Mouse (Mus musculus) gastrocnemius, adult 18-20 months (tissue): ENCODE data around the gene Flywch2. TPM values are rescaled to one million over a fixed set of nuclear protein-coding genes. Genes with fewer than 3 reads are reported as not detected.

Experiments used
- DNase-seq: peaks from one replicate; pipeline ENCODE4 v3.0.0; 2021; ENCODE audit warnings: low spot score
- total RNA-seq, 2 experiments: library from RNA; stranded (reverse); gene quantifications; 2 replicates each; pipeline ENCODE4 v1.2.3; 2021

The Flywch2 gene
- total RNA-seq, 2 experiments from 2014 or later: not detected

GRCm38 (mm10) chr17:23748631-23749391, 37.1 kb downstream of the Flywch2 start:
- peak; percentile 90 for DNase-seq

DNA sequence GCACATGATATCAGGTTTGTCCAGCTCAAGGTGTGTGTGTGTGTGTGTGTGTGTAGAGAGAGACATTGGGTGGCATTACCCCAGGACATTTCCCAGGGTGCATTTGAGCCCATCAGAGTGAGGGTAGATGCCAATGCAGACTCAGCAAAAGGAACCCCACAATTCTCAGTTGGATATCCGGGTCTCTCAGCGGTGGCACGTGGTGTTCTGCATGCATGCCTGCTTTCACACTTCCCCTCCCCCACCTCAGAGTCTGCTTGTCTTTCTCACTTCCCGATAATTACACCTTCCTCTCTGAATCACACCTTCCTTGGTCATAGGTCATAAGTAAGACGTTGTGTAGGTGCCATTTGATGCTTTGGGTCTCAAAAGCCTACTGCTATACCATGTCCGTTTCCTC, 37.9 kb downstream of the Flywch2 start:
- no peak for DNase-seq

GRCm38 (mm10) chr17:23747471-23747870, 38.4 kb downstream of the Flywch2 start:
- no peak for DNase-seq

GRCm38 (mm10) chr17:23746767-23747166, 39.1 kb downstream of the Flywch2 start:
- DNase-seq: no peak

- no peak for DNase-seq
Observed at GRCm38 (mm10) chr17:23746311-23746710, 39.6 kb downstream of the Flywch2 start.

- no peak for DNase-seq
Observed at GRCm38 (mm10) chr17:23745301-23746251, 40.3 kb downstream of the Flywch2 start, which contains the start of gene Kremen2. Gene Kremen2, minus strand, starts transcription at chr17:23745833.

DNA sequence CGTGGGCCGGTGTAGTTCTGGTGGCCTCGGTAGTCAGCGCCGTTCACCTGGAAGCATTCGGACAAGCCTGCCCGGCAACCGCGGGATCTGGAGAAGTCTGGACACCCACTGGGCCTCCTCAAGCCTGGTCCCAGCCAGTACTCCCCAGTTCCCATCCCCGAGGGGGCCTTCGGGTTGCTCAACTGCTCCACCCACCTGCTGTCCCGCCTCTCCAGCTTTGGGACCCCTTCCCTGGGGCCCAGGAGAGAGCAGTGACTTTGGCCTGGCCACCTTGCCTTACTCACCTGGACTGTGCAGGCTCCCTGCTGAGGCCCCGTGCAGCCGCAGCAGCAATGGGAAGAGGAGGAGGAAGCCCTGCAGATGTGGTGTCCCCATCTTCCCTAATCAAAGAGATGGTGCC, 41.2 kb downstream of the Flywch2 start:
- no peak for DNase-seq

DNA sequence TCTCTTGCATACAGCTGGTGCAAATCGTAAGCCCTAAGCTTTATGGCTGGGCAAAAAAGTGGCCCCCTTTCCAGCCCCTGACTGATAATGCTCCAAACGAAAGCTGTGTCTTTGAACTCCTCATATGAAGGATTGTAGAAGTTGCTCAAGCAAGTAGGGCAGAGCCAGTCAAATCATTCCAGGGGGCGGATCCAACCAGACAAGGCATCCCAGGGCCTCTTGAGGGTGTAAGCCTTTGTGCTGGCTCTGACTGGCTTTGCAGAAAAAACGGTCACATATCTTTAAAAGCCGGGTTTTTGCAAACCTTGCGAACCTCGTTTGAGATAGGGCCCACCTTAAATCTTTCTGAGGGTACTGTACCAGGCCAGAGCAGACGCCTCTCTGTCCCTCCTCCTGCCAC, 41.8 kb downstream of the Flywch2 start:
- no peak for DNase-seq

DNA sequence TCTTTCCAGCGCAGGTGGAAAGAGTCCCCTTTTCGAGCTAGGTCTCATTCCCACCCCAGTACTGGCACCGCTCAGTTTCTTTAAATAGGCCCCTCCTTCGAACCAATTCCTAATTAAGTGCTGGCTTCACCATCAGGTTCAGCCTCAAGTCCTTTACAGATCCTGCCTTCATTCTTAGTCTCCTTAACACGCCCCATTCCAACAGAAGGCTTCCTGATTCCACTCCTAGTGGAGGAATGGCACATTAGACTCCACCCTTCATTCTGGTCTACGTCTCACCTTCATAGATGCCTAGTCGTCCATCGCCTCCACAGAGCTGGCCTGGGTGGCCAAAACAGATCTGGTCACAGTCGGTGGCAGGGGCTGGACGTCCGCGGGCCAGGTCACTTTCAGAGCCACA, 42.9 kb downstream of the Flywch2 start:
- DNase-seq: no peak

DNA sequence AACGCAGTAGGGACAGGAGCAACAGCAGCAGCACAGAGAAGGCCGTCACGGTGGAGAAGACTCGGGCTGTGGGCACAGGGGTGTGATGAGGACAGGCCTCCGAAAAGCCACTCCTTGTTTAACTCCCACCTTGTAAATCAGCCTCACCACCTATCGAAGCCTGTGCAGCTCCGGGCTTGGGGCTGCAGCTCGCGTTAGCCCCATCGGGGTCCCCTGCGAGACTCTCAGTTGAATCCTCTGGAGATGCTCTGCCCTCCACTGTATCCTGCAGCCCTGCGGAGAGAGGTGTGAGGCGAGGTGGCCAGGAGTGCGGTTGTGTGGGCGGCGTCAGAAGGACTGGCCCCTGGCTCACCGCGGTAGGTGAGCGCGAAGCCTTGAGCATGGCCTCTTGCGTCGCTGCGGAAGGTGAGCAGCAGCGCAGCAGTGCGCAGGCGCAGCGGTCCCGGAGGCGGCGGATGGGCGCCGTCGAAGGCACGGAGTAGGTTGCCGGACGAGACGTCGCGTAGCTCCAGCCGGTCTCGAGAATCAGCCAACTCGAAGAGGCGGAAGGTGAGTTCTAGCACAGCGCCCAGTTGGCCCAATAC, 43.6 kb downstream of the Flywch2 start:
- no peak for DNase-seq

- DNase-seq: no peak
Observed at GRCm38 (mm10) chr17:23741359-23742209, 44.3 kb downstream of the Flywch2 start.

- DNase-seq: no peak
Observed at GRCm38 (mm10) chr17:23740598-23741021, 45.3 kb downstream of the Flywch2 start, which contains the start of gene Paqr4. Gene Paqr4, minus strand, starts transcription at chr17:23740867.

DNA sequence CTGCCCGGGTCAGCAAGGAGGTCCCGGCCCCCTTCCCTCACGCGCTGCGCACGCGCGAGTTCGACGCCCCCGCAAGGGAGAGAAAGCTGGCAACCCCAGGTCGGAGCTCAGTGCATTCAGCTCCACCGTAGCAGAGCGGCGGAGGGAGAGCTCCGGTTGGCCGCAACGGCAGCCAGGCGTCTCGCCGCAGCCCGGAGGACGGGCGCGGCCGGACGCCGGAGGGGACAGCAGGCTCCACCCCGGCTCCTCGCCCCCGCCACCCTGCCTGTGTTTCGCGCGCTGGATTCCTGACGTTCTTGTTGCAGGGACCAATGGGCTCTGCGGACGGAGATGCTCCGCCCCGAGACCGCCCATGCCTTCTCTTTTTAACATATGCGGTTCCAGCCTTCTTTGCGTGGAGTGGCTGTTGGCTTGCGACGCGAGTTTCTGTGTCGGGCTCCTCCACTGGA, 45.7 kb downstream of the Flywch2 start:
- DNase-seq: peak; percentile 88

GRCm38 (mm10) chr17:23739202-23740135, 46.4 kb downstream of the Flywch2 start:
- DNase-seq: no peak

GRCm38 (mm10) chr17:23738836-23739201, 47.1 kb downstream of the Flywch2 start:
- DNase-seq: no peak

DNA sequence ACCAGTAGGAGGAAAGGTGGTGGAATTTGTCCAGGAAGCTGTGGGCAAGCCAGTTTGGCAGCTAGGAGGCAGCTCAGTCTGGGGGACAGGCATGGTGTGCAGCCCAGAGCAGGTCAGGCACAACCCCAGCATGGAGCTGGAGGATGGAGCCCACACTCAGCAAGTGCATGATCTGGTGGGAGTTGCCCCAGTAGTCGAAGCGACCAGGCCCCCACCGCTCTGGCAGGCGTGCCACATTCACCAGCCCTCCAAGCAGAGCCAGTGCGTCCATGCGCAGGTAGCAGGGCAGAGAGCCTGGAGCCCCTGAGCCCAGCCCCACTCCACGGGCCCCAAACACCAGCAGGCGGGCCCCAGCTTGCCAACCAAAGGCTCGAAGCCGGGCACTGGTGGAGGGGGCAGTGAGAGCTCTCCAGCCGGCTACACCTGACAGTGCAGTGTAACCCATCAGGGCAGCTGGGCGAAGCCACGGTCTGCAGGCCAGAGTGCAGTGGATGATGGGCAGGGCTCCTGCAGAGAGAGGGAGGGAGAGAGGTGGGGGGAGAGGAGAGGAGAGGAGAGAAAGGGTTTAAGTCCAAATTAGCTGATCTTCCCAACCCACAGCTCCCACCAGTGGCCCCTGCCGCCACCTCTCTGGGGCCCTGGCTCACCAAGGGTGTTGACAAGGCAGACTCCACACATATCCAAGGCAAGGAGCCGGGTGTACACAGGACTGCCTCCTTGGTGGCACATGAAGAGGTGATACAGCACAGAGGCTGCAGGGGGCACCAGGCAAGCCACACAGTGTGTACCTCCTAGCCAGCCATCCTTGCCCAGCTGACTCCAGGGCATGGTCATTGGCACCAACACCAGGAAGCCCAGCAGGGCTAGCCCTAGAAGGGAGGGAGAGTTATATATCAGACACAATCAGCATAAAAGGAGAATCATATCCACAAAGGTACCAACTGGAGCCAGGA, 48.1 kb downstream of the Flywch2 start:
- DNase-seq: no peak

- DNase-seq: no peak
Observed at GRCm38 (mm10) chr17:23734341-23734740, 51.5 kb downstream of the Flywch2 start.

DNA sequence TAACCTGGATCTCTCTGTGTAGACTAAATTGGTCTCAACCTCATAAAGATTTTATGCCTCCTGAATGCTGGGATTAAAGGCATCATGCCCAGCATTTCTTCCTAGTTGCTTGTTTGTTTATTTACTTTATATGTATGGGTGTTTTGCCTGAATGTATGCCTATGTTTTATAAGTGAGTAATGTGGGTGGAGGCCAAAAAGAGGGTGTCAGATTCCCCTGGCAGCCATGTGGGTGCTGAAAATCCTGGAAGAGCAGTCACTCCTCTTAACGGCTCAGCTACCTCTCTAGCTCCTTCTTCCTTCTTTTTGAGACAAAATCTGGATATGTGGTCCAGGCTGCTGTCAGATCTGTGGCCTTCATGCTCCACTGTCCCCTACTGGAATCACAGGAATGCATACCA, 55.4 kb downstream of the Flywch2 start:
- DNase-seq: no peak
